Mouse (Mus musculus): ENCODE measurements at regions not wholly inside any gene's neighbourhood (a gene's known extent, or its start where the extent isn't known, plus 50 kb on each side); places are given as distances from the start of the nearest gene placed in this dataset.
A peak's percentile ranks its signal among the peaks of the same experiment; 100 is the strongest.

DNA sequence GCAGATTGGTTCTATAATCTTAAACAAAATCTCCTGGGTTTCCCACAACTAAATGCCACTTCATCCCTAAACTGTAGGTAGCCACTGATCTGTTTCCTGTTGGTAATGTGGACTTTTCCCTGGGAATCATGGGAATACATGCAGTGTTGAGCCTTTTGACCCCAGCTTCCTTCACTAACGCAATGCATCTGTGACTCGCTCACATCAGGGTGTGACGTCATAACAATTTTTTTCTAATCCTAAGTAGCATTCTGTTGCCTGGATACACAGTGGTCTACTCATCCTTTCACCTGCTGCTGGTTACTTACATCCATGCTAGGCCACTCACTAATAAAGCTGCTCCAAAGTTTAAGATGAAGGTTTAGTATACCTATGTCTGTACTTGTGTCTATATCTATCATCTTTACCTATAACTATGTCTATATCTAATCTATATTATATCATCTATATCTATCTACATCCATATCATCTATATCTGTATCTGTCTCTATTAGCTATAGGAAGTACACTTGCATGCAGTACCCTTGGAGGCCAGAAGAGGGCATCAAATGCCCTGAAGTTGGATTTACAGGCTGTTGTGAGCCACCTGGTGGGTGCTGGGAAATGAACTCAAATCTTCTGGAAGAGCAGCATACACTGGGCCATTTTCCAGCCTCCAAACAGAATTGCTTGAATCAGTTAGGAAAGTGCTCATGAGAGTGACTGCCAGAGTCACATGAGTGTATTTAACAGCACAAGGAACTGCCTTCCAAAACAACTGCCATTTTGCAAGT is 157.5 kb upstream of the Rpl34 start:
- DNase-seq (ENCODE audit: low spot score), result peak; percentile 75

DNA sequence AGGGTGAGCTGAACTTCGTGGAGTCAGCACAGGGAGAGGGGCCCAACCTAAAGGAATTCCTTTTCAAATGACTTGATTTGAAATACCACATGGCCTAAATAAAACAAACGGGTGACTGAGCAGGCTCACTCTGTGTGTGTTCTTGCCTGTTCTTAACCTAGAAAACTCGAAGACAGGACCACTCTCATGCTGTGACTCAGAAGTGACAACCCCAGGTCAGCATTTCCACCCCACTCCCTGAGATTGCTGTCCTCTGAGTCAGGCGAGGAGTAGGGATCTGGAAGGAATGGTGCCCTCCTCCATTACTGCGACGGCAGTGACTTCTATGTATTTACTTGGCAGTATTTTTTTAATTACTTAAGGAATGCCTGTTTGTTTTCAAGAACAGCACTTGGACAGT is 155.8 kb upstream of the Rpl34 start:
- DNase-seq (ENCODE audit: low spot score), result no peak

DNA sequence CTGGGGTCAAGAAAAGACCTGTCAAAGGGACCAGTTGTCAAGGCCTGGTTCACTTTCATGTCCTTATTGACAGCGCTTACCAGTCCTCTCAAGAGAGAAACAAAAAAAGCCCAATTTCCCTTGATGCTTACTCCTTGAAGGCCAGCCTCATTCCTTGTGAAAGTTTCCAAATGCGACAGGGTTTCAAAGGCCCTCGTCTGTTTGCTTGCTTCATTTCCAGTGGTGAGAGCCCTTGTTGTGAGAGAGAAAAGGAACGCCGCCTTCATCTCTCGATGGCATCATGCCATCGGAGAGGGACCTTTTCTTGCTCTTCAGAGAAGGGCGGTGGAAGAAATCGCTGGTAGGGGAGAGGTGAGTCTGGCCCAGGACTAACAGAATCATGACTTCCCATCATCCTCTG is 154.2 kb upstream of the Rpl34 start:
- peak; percentile 81 for DNase-seq (ENCODE audit: low spot score)

DNA sequence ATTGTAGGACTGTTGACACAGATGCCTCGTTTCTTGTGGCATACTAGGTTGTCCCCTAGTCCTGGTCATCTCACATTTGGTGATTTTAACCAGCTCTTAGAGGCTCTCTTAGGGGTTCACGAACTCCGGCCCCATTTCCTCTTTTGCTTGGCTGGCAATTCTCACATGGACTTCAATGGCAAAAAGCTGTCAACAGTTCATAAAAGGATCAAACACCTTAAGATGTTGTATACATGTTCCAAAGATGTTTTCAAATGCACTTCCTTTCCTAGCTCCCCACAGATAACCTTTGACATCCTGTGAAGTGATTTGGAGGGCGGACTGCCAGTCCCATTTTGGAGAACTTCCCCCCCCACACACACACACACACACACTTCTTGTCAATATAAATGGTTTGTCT is 153.7 kb upstream of the Rpl34 start:
- no peak for DNase-seq (ENCODE audit: low spot score)

DNA sequence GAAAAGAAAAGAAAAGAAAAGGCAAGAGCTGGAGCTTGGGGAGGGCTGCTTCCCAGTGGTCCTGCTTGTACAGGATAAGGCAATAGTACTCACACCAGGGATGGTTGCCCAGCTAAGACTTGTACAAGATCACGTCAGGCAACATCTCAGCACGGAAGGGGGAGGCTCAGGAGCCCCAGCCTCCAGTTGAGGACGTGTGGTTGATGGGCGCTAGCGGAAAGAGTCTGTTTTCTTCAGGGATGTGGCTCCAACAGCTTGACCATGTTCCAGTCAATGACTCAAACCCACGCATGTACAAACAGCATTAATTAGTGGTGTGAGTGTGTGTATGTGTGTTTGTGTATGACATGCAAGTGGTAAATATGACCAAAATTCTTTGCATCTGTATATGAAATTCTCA is 153.1 kb upstream of the Rpl34 start:
- no peak for DNase-seq (ENCODE audit: low spot score)

DNA sequence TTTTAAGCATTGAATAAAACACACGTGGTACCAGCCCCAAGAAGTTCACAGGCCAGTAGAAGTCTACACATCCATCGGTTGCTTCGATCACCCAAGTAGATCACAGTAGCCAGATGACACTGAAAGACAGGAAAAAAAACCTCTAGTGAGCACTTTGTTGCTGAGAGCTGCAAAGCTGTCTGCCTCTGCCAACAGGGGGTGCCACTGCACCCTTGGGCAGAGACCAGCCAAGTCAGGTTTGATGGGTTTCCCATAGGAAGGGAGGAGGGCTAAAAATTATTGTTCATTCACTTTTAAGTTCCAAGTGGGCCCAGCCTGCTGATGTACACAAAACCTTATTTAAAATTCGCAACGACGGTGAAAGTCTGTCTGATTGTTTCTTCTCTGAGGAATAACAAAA is 150.3 kb upstream of the Rpl34 start:
- DNase-seq (ENCODE audit: low spot score), result no peak

DNA sequence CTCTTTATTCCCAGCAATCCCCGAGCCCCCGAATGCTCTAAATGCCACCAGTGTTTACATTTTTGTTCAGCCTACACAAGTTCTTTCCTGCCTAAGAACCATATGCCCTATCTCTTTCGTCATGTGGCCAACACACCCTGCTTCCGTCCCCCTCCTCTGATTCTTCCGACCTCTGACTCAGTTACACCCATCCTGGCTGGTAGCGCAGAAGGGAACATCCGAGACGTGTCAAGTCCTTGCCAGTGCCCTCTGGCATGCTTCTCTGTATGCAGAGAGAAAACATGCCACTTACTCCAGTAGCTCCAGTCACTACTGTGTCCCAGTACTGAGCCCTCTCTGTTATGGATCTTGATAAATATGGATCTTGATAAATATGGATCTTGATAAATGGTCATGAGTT is 149.3 kb upstream of the Rpl34 start:
- DNase-seq (ENCODE audit: low spot score), result peak; percentile 72

DNA sequence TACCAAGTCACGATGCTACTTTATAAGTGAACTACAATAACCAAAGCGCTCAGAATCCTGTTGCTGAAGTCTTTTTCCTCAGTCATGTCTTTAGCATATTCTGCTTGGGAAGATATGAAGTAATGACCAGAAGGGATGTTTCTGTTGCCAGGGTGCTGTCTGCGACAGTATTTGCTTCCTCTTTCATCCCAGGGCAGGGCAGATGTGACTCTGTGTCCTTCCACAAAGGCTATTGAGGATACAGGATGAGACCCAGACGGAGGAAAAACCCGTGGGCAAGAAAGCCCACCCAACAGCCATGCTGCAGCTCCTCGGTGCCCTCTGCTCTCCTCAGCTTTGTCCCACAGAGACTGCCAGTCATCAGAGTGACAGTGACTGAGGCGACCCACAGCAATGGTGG is 148.6 kb upstream of the Rpl34 start:
- DNase-seq (ENCODE audit: low spot score), result no peak

DNA sequence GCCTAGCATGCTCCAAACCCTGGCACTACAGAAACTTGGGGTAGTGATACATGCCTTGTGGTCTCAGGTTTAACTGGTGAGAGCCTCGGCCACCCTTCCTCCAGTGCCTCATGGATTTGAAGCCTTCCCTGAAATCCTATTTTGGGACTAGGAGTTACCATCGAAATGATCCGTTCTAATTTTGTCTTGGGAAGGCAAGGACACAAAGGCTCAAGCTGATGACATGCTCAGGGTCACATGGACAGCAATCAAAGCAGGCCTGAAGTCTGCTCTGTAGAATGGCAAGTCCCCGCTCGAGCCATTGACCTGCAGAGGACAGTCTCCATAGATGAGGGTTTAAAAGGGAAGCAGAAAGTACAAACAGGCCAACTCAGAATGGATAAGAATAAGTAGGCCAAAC is 147.8 kb upstream of the Rpl34 start:
- DNase-seq (ENCODE audit: low spot score), result peak; percentile 60

DNA sequence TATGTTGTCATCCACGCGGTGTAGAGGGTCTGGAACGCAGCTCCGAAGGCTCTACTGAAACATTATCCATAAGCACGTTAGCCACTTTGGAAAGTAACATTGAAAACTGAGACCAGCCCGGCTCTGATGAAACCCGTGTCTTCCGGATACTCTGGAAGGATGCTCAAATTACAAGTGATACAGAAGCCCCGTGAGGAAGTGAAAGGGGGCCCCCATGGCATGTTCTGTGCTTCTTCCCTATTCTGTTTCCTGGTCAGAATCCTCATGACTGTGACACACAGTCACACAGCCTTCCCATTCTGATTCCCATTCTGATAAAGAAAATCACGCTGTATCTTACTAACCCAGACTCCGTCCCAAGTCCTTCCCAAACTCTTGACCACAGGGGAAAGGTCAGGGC is 143.5 kb upstream of the Rpl34 start:
- DNase-seq (ENCODE audit: low spot score), result no peak

DNA sequence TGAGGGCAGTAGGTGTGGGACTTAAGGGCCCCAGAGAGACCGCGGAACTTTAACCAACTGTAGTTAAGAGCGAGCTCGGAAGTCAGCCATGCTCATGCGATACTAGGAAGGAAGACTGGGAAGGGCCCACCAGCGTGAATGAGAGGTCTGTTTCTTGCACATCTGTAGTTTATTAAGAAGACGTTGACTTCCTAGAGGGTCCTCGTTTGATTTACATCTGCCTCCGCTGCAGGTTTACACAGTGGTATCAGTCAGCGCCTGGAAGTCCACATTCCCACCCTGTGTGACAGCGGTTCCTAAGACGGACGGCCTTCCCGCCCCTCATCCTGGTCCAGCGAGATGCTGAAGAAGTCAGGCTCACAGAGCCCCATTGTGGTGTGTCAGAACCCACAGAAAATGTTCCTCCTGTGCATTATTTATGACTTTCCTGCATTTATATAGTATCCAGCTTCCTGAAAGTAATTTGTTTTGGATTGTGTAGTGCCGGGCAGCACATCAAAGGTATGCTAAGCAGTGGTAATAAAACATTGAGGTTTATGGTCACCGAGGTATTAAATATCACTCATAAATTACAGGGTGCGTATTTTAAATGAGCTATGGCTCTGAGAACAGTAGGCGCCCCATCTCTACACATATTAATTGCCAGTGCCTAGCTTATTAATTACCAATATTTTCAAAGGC is 136.9 kb upstream of the Rpl34 start:
- DNase-seq (ENCODE audit: low spot score), result no peak

DNA sequence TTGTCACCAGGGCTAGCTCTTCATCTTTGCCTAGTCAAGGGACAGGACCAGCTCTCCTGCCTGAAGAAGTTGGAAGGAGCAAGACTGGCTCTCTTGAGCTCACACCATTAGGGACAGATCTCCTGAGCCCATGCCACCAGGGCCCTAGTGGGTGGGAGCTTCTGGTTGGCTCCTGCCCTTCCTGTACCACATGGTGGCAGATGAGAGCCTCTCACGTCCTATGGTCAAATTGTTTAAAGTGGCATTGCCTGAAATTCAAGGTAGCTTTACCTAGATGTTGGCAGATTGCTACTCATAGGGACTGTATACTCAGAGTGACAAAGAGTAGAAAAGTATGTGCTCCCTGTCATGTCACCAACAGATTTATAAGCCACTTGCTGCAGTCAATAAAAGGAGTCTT is 134.6 kb upstream of the Rpl34 start:
- no peak for DNase-seq (ENCODE audit: low spot score)

DNA sequence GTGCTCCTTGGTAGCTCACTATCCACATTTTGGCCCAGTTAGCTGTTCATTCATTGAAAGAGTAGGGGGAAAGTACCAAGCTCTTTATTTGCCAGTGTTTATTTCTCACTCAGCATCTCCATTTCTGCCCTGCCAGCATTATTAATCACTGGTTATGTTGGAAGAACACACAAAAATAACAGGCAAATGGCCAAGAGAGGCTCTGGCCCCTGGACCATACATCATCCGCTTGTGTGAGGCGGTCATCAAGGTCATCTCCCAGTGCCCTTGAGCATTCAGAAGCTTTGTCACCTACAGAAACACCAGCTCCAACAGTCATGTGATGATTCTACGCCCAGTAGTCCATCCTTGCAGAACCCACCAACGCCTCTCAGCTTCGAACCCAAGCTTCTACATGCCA is 133.2 kb upstream of the Rpl34 start:
- peak; percentile 58 for DNase-seq (ENCODE audit: low spot score)

DNA sequence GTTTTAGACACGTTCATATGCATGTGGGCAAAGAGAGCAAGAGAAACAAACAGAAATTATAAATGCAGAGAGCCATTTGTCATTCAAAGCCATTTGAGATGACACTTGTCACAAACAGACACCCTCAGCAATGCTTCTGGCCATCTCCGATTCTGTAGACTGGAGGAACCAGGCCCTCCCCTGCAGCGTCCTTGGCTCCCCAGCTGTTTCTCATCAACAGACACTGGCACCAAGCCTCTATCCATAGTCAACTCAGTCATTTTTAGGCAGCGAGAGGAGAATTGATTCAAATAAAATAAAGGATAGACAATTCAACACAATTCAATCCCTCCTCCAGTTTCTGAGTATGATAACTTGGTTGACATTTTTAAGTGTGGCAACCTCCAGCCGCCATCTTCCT is 130.1 kb upstream of the Rpl34 start:
- peak; percentile 19 for DNase-seq (ENCODE audit: low spot score)

DNA sequence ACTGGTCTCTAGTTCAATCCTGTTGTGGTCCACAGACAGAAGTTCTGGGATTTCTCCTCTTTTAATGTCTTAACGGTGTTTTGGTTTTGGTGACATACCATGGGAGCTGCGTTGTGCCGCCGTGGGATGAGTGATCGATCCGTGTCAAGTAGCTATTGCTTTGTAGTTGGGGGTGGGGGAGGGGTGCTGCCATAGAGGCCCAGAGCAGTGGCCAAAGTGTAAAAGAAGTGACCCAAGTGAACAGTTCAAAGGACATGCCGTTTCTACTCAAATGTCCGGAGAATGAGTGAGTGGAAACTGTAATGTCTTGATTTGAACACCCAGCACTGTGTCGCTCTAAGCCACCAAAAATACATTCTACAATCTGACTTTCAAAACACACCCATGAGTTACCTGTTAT is 123.7 kb upstream of the Rpl34 start:
- no peak for DNase-seq (ENCODE audit: low spot score)

DNA sequence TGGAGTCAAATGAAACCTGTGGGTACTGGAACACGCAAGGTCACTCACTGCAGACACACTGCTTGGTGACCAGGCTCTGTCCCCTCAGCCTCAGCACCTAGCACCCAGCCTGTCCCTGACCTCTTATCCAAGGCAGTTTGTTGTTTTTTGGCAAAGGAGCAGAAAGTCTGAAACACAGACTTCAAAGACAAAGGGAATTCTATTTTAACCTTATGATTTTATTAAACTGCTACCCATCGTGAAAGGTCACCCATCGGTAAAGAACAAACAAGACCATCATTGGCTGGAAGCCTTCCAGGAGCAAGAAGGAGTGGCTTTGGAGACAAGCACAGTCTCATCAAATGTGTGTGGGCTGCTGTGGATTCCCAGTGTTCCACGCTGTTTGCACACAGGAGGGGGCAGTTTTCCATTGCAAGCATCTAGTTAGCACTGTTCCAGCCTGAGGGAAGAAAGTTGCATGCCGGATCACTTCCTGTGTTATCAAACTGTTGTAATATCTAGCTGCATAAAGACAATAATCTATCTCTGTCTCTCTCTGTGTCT is 120.6 kb upstream of the Rpl34 start:
- DNase-seq (ENCODE audit: low spot score), result no peak

DNA sequence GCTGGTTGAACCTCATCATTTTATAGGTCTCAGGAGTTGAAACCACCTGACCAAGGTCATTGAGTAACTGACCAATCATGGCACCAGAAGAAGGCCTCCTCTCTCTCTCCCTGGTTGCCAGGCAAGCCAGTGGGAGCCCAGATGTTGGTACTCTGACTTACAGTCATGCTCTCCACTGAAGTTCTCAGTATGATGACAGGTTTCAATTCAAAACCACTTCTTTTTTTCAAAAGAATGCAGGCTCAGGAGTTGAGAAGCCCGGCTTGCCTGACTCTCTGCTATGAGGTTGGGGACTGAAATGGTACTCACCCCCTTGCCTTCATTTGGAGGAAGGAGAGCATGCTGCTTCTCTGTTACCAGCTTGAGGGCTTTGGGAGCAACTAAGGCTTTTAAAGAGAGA is 111.6 kb upstream of the Rpl34 start:
- no peak for DNase-seq (ENCODE audit: low spot score)

DNA sequence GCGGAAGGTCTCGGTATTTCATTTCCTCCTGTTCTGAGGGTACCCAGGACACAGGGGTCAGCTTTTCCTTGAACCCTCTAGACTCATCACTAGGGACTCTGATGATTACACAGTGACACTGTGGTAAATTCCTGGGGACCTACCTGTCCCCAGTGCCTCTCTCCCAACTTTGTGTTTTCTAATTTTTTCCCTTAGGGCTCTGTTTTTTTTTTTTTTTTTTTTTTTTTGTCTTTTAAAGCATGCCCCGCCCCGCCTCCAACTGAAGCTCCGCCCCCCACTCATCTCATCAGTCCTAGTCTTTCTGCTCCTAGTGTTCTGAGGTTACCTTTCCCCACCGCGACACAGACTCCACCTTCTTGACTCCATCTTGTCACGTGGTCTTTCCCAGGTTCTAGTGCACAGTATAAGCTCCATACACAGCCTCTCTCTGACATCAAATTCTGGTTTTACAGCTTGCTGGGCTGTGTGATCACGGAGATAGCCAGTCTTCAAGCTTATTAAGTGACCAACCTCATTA is 109.8 kb upstream of the Rpl34 start:
- no peak for DNase-seq (ENCODE audit: low spot score)

DNA sequence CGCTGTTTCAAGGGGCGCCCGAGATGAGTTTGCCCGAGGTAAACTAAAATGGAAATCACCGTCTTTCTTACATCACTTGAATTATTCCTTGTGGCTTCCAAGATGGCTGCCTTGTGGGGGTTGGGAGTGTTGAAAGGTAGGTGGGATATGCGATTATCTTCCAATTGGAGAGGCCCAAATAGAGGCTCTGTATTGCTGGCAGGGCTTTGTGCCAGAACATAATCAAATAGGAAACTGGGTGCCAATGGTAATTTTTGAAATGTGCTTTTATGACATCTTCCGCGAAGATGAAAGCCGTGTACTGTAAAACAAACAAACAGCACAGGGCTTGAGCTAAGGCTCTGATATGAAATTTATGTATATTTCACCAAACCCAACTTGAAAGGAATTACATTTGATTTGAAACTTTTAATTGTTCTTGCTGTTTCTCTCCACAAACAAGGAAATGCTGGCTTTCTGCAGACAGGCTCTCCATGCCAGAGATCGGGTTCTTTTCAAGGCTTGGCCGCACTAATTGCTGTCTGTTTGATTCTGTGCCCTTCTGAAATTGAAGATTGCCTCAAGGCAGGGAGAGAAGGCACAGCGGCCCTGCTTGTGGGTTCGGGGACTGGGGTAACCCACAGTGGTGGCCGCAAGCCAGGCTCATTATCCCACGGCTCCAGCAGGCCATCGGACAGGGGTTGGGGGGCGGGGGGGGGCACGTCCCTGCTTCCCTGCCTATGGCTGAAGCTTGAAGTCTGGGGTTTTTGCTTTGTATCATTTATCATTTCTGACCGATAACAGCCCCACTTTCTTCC is 108.6 kb upstream of the Rpl34 start:
- no peak for DNase-seq (ENCODE audit: low spot score)

DNA sequence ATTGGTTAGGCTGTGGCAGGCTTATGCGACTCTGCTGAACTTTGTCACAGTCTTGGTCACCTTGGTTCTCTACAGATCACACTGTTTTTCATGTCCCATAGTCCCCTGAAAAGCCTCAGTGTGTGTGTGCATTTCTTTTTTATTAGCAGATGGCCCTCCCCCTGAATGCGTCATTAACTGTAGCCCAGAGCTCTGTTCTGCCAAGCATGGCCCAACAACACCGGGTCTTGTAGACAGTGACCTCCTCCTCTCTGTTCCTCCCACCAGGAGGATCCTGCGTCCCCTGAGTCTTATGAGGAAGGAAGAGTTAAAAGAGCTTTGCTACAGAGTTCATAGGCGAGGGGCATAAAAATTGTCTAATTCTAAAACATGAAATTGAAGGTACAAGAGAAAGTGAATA is 103.5 kb upstream of the Rpl34 start:
- DNase-seq (ENCODE audit: low spot score), result no peak

DNA sequence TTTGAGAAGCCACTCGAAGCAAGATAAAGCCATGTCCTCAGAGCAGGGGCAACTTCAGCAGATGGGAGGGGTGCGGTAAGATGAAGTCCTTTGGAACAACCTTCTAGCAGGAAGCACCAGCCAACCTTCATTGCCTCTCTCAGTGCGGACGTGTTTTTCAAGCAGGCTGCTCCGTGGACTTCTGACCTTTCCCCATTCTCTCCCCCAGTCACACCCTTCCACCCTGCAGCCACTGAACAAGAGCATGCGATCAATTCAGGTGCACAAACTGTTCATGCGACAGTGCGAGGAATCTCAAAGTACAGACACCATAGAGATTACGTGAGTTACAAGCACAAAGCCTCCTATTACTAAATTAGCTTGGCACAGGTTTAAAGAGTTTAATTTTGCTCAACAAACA is 102.9 kb upstream of the Rpl34 start:
- no peak for DNase-seq (ENCODE audit: low spot score)

DNA sequence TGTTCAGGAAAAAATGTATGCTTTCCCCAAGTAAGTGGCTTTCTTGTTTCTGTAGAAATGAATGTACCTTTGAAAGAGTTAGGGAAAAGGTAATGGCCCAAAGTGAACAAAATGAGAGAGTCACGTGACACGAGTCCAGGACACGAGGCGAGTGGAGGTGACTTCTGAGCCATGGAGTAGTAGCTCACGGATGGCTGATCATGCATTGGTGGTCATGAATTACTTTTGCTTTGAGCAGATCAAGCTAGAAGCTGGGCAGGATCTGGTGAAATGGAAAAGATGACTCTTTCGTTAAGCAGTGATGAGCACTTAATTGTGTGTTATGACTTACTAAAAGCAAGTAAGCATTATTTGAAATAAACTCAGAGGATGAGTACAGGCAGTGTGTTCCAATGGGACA is 101.6 kb upstream of the Rpl34 start:
- no peak for DNase-seq (ENCODE audit: low spot score)

DNA sequence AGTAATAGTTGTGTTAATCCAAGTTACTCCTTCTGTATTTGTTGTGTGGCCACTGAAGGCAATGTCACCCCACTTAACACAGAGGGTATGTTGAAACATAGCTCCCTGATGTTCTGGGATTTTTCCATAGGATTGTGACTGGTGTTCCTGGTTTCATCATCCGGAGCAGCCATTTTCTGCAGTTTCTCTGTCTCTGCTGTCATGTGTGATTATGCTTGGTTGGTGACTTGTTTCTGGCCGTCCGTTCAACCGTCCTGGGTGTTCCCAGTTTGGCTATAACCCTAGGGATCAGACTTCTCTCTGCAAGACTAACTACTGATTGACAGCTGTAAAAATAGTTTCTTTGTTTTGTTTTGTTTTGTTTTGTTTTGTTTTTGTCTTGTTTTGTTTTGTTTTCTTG is 98.1 kb upstream of the Rpl34 start:
- peak; percentile 60 for DNase-seq (ENCODE audit: low spot score)
